Mouse (Mus musculus) small intestine, adult 2 months (tissue): ENCODE measurements at regions not wholly inside any gene's neighbourhood (a gene's known extent, or its start where the extent isn't known, plus 50 kb on each side); places are given as distances from the start of the nearest gene placed in this dataset.
A peak's percentile ranks its signal among the peaks of the same experiment; 100 is the strongest.

Experiments
- H3K27ac ChIP-seq: fragments of 200-500 bp; 2 replicates; pipeline ENCODE4 v1.5.1; 2012; ENCODE audit warnings: low read depth, low read length, control low read depth, inconsistent platforms; ENCODE audit not compliant: insufficient read depth
- H3K27me3 ChIP-seq: fragments of 200-500 bp; 2 replicates; pipeline ENCODE4 v1.6.1; 2012; ENCODE audit warnings: mild to moderate bottlenecking, moderate library complexity, low read length, inconsistent platforms; ENCODE audit not compliant: control insufficient read depth, insufficient read depth
- H3K36me3 ChIP-seq: fragments of 200-500 bp; 2 replicates; pipeline ENCODE4 v1.6.1; 2012; ENCODE audit warnings: mild to moderate bottlenecking, low read length, control low read depth, inconsistent platforms; ENCODE audit not compliant: control insufficient read depth, insufficient read depth
- H3K4me1 ChIP-seq: fragments of 200-500 bp; 2 replicates; pipeline ENCODE4 v1.6.1; 2012; ENCODE audit warnings: low read length, inconsistent platforms, mixed read lengths; ENCODE audit not compliant: control insufficient read depth, insufficient read depth, insufficient read length
- H3K4me3 ChIP-seq: fragments of 200-500 bp; 2 replicates; pipeline ENCODE4 v1.5.1; 2012; ENCODE audit warnings: low read depth, mild to moderate bottlenecking, control low read depth, inconsistent platforms, low read length, moderate library complexity
- CTCF ChIP-seq: fragments of 200-500 bp; IDR thresholded peaks from 2 replicates; pipeline ENCODE4 v1.5.1; 2012; ENCODE audit warnings: low read depth, mild to moderate bottlenecking, control low read depth, inconsistent platforms, low read length, moderate library complexity, mixed read lengths; ENCODE audit not compliant: insufficient replicate concordance, insufficient read length; ENCODE audit errors: extremely low read depth
- POLR2A ChIP-seq: fragments of 200-500 bp; IDR thresholded peaks from 2 replicates; pipeline ENCODE4 v1.6.1; 2012; ENCODE audit warnings: low read depth, mild to moderate bottlenecking, control low read depth, inconsistent platforms, low read length, moderate library complexity
- WGBS: fragments of 180-500 bp; shearing (Covaris S2); methylation state at CpG from one replicate; pipeline ENCODE4 v1.1.7; 2018; 5-methylcytosine and 5-hydroxymethylcytosine counted together

GRCm38 (mm10) chr15:65733326-65733725 is 718.6 kb upstream of the Gm21961 start:
- no peak for TF ChIP-seq CTCF
- TF ChIP-seq POLR2A, result no peak
- WGBS, result 73% methylated on average over 6 of the region's 6 CpGs
- H3K4me3 ChIP-seq, result no peak overlapping the region

GRCm38 (mm10) chr15:65731308-65731707 is 716.6 kb upstream of the Gm21961 start:
- 78% methylated on average over 2 of the region's 2 CpGs for WGBS
- Histone ChIP-seq H3K27me3 (no peaks in the 10 kb centered on the region), H3K27ac (no peak overlapping the region), H3K36me3 (no peaks in the 10 kb centered on the region), H3K4me3 (no peak overlapping the region), H3K4me1 (no peaks in the 10 kb centered on the region)
- no peak for TF ChIP-seq CTCF
- TF ChIP-seq POLR2A, result no peak

More at GRCm38 (mm10) chr15:65733326-65733725, 718.6 kb upstream of the Gm21961 start:
- no peaks in the 10 kb centered on the region for H3K36me3 ChIP-seq
- H3K27me3 ChIP-seq, result no peaks in the 10 kb centered on the region
- H3K4me1 ChIP-seq, result no peaks in the 10 kb centered on the region
- no peak overlapping the region for H3K27ac ChIP-seq

- Histone ChIP-seq H3K4me1 (no peaks in the 10 kb centered on the region), H3K36me3 (no peaks in the 10 kb centered on the region), H3K27ac (peak overlapping the region; percentile 32; the same call in 1 of the 2 replicates), H3K27me3 (no peaks in the 10 kb centered on the region), H3K4me3 (no peak overlapping the region)
- TF ChIP-seq CTCF (no peak), POLR2A (no peak)
- WGBS, result 64% methylated on average over 1 of the region's 1 CpGs
Observed at GRCm38 (mm10) chr15:65727061-65727460, 712.4 kb upstream of the Gm21961 start.

GRCm38 (mm10) chr15:65726271-65726670 is 711.6 kb upstream of the Gm21961 start:
- 87% methylated on average over 2 of the region's 2 CpGs for WGBS
- Histone ChIP-seq H3K4me3 (no peak overlapping the region), H3K36me3 (no peaks in the 10 kb centered on the region), H3K4me1 (no peaks in the 10 kb centered on the region), H3K27ac (peak overlapping the region; percentile 65), H3K27me3 (no peaks in the 10 kb centered on the region)
- TF ChIP-seq POLR2A, result no peak
- no peak for TF ChIP-seq CTCF

DNA sequence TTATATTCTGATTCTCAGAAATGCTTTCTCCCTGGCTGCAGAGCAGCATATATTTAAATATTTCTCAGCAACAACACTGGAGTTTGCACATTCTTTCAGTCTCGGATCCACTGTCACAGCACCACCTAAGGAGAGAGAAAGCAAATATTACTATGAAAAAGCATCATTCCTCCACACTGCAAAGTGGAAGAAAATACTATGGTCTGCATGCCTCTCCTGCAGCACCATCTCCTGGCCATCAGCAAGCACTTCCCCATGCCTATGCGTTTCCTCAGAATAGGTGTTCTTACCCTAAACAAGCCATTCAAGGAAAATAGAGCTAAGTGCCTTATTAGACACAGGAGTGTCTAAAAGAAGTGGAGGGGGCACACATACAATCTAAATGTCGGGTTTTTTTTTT is 688.9 kb upstream of the Gm21961 start:
- Histone ChIP-seq H3K27me3 (no peaks in the 10 kb centered on the region), H3K27ac (no peak overlapping the region), H3K36me3 (no peaks in the 10 kb centered on the region), H3K4me3 (no peak overlapping the region), H3K4me1 (no peaks in the 10 kb centered on the region)
- TF ChIP-seq POLR2A, result no peak
- no peak for TF ChIP-seq CTCF
- 35% methylated on average over 3 of the region's 3 CpGs for WGBS

DNA sequence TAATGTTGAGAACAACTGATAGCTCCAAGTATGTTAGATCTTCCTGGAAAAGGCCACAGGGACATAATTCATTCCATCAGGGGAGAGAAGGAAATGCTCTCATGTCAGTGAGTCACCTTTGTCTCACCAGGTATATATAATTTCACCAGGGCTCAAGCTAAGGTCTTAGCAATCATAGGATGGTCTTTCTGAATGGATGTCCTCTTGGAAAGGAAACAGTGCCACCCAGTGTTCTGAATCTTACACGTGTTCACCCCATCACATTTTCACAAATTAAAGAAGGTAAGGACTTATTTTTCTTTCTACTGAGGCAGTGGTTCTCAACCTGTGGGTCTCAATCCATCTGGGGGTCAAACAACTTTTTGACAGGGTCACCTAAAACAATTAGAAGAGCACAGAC is 686.8 kb upstream of the Gm21961 start:
- WGBS, result 8% methylated on average over 1 of the region's 1 CpGs
- H3K27me3 ChIP-seq, result no peaks in the 10 kb centered on the region
- no peak overlapping the region for H3K27ac ChIP-seq
- TF ChIP-seq CTCF (no peak), POLR2A (no peak)
- H3K36me3 ChIP-seq, result no peaks in the 10 kb centered on the region
- H3K4me1 ChIP-seq, result no peaks in the 10 kb centered on the region
- no peak overlapping the region for H3K4me3 ChIP-seq

DNA sequence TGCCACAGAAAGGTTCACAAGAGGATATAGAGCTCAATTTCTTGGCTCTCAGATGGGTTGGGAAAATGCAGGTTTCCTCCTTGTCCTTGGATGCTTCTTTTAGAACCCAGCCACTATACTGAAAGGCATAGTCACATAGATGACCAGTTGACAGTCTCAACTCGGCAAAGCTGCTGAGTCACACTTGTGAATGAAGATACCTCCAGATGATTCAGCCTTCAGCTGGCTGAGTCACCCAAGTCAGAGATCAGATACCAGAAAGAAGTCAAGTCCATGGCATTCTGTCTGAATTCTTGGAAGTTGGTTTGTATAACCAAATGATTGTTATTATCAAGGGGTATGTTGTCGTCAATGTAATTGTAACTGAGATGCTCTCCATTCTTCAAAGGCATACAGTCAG is 683.9 kb upstream of the Gm21961 start:
- WGBS, result 78% methylated on average over 2 of the region's 2 CpGs
- TF ChIP-seq CTCF, result no peak
- TF ChIP-seq POLR2A, result no peak
- H3K27me3 ChIP-seq, result no peaks in the 10 kb centered on the region
- H3K4me1 ChIP-seq, result no peaks in the 10 kb centered on the region
- no peaks in the 10 kb centered on the region for H3K36me3 ChIP-seq
- no peak overlapping the region for H3K4me3 ChIP-seq
- H3K27ac ChIP-seq, result no peak overlapping the region
